Mouse (Mus musculus) lung, adult 2 months (tissue): Measurements from ENCODE around the gene Ccdc9.

ENCODE experiments used
- CTCF ChIP-seq: fragments of 200-500 bp; IDR thresholded peaks from 2 replicates; pipeline ENCODE4 v1.5.1; 2011; ENCODE audit warnings: mild to moderate bottlenecking, low read length, control low read depth; ENCODE audit not compliant: insufficient read depth
- POLR2A ChIP-seq: fragments of 200-500 bp; IDR thresholded peaks from 2 replicates; pipeline ENCODE4 v1.6.1; 2011; ENCODE audit warnings: low read depth, mild to moderate bottlenecking, control low read depth, low read length, borderline replicate concordance; ENCODE audit errors: extremely low read depth

GRCm38 (mm10) chr7:16250687-16251086 lies 35.9 kb downstream of the Ccdc9 start:
- no peak for TF ChIP-seq CTCF
- no peak for TF ChIP-seq POLR2A
